Mouse (Mus musculus): Measurements from ENCODE around the gene Fxyd4. TPM values are rescaled to one million over a fixed set of nuclear protein-coding genes. Genes with fewer than 3 reads are reported as not detected.

The Fxyd4 gene
- 1.9 and 2.0 TPM in 2 replicates for polyA plus RNA-seq (2016; fragmentation: Nextera tagmentation; extraction: Ambion mirVana)

GRCm38 (mm10) chr6:117937222-117937932 lies at the start of gene Fxyd4:
Gene Fxyd4, minus strand, starts transcription at chr6:117937692.
- no peak within 1 kb of the TSS for H3K4me3 ChIP-seq (replicated peaks)
- ATAC-seq (ENCODE audit: low FRiP score): no peak
- H3K4me2 ChIP-seq: no peak within 1 kb of the TSS
- H3K9ac ChIP-seq: no peak within 1 kb of the TSS
- no peaks in the 10 kb centered on the region for H3K36me3 ChIP-seq (replicated peaks)
- H3K27ac ChIP-seq: no peak within 1 kb of the TSS
- no peaks in the 10 kb centered on the region for H3K4me1 ChIP-seq
- WGBS: 81% methylated on average over 10 of the region's 10 CpGs
- no peaks in the 10 kb centered on the region for H3K27me3 ChIP-seq
- H3K9me3 ChIP-seq: no peaks in the 10 kb centered on the region

- Histone ChIP-seq H3K9me3 (no peaks in the 10 kb centered on the region), H3K9ac (no peak overlapping the region), H3K27ac (no peak overlapping the region), H3K36me3 (replicated peaks) (no peaks in the 10 kb centered on the region), H3K27me3 (no peaks in the 10 kb centered on the region; the same call in 1 of the 2 replicates), H3K4me2 (no peak overlapping the region), H3K4me3 (replicated peaks) (no peak overlapping the region), H3K4me1 (no peaks in the 10 kb centered on the region)
- ATAC-seq (ENCODE audit: low FRiP score): no peak
- WGBS: 57% methylated on average over 5 of the region's 5 CpGs
These were observed 49.7 kb upstream of the Fxyd4 start for GRCm38 (mm10) chr6:117987173-117987572.

DNA sequence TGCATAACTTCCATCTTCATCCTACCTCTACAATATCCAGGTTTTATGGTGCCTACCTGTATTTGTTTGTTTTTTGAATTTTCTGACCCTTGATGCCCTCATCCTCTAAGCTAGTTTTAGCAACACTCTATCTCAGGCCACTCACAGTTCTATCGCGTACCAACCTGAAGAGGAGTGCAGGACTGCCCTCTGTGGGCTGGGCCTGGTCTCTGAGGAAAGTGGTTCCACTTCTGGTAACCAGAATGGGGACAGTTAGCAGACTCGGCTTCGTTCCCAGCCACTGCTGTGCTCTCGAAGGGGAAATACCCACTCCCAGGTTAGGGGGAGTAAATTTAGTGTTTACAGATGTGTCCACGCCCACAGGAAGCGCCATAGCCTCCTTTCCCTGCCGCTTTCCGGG lies 29.2 kb upstream of the Fxyd4 start:
- WGBS: 65% methylated on average over 9 of the region's 9 CpGs
- H3K4me1 ChIP-seq: no peaks in the 10 kb centered on the region
- no peak overlapping the region for H3K4me2 ChIP-seq
- H3K27me3 ChIP-seq: no peaks in the 10 kb centered on the region
- H3K27ac ChIP-seq: no peak overlapping the region
- no peak overlapping the region for H3K9ac ChIP-seq
- no peak overlapping the region for H3K4me3 ChIP-seq (replicated peaks)
- no peaks in the 10 kb centered on the region for H3K9me3 ChIP-seq
- H3K36me3 ChIP-seq (replicated peaks): no peaks in the 10 kb centered on the region
- ATAC-seq (ENCODE audit: low FRiP score): no peak

GRCm38 (mm10) chr6:117963201-117963600 lies 25.7 kb upstream of the Fxyd4 start:
- no peaks in the 10 kb centered on the region for H3K4me1 ChIP-seq

GRCm38 (mm10) chr6:117956851-117957501 lies 19.5 kb upstream of the Fxyd4 start:
- Histone ChIP-seq H3K4me1 (peaks cover 8% of the 10 kb centered on the region), H3K4me2 (no peak overlapping the region), H3K4me3 (replicated peaks) (no peak overlapping the region), H3K27ac (no peak overlapping the region), H3K27me3 (no peaks in the 10 kb centered on the region), H3K36me3 (replicated peaks) (no peaks in the 10 kb centered on the region), H3K9me3 (0 out of 2 replicates have a peak, but pooled peaks cover 3% of the 10 kb centered on the region), H3K9ac (no peak overlapping the region)
- ATAC-seq (ENCODE audit: low FRiP score): no peak
- 25% methylated on average over 14 of the region's 14 CpGs for WGBS

More at GRCm38 (mm10) chr6:117963201-117963600, 25.7 kb upstream of the Fxyd4 start:
- Histone ChIP-seq H3K9ac (no peak overlapping the region), H3K4me2 (no peak overlapping the region), H3K4me3 (replicated peaks) (no peak overlapping the region), H3K9me3 (no peaks in the 10 kb centered on the region), H3K27ac (no peak overlapping the region), H3K36me3 (replicated peaks) (no peaks in the 10 kb centered on the region), H3K27me3 (no peaks in the 10 kb centered on the region)
- 84% methylated on average over 3 of the region's 3 CpGs for WGBS
- no peak for ATAC-seq (ENCODE audit: low FRiP score)

DNA sequence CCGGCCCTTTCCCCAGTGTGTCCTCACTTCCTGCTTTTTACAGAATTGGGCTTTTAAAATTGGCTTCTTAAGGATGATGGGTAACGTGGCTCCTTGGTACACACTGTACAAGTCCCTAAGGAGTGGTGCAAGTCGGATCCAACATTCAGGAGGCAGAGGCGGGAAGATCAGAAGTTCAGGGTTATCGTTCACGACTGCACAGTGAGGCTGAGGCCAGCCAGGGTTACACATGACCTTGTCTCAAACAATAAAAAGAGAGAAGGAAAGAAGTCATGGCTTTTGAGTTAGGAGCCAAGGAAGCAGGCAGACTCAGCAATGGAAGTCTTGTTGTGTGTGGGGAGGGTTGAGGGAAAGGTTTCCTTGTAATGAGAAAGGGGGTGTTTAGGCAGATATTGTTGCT lies 18.7 kb upstream of the Fxyd4 start:
- H3K27me3 ChIP-seq: no peaks in the 10 kb centered on the region
- no peak overlapping the region for H3K27ac ChIP-seq
- no peak overlapping the region for H3K4me2 ChIP-seq
- H3K4me3 ChIP-seq (replicated peaks): no peak overlapping the region
- H3K36me3 ChIP-seq (replicated peaks): no peaks in the 10 kb centered on the region
- peaks cover 8% of the 10 kb centered on the region for H3K4me1 ChIP-seq
- H3K9ac ChIP-seq: no peak overlapping the region
- 76% methylated on average over 6 of the region's 6 CpGs for WGBS
- no peak for ATAC-seq (ENCODE audit: low FRiP score)
- 0 out of 2 replicates have a peak, but pooled peaks cover 3% of the 10 kb centered on the region for H3K9me3 ChIP-seq

- Histone ChIP-seq H3K4me2 (no peak overlapping the region), H3K27me3 (no peaks in the 10 kb centered on the region), H3K9me3 (0 out of 2 replicates have a peak, but pooled peaks cover 3% of the 10 kb centered on the region), H3K27ac (no peak overlapping the region), H3K9ac (no peak overlapping the region), H3K4me1 (peaks cover 8% of the 10 kb centered on the region), H3K36me3 (replicated peaks) (no peaks in the 10 kb centered on the region), H3K4me3 (replicated peaks) (no peak overlapping the region)
- 91% methylated on average over 4 of the region's 4 CpGs for WGBS
- ATAC-seq (ENCODE audit: low FRiP score): no peak
These were observed 14.8 kb upstream of the Fxyd4 start for GRCm38 (mm10) chr6:117952330-117952729.

DNA sequence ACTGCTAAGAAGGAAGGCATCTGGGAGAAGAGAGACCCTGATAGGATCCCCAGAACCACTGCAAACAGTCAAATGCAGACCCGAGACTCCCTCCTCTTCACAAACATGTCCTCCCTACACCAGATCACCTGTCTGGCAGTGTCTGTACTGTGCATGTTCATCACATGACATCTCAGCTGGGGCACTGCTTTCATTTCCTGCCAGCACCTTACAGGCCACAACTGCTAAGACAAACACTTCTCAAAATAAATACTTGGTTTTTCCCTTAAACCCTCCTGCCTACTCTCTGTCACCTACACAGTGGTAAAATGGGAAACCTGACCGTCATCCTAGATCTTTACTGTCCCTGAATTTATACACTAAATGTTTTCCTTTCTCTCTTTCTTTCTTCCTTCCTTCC lies 6.4 kb upstream of the Fxyd4 start:
- WGBS: 77% methylated on average over 2 of the region's 2 CpGs
- Histone ChIP-seq H3K4me1 (no peaks in the 10 kb centered on the region), H3K4me3 (replicated peaks) (no peak overlapping the region), H3K9ac (no peak overlapping the region), H3K27me3 (no peaks in the 10 kb centered on the region), H3K27ac (no peak overlapping the region), H3K36me3 (replicated peaks) (no peaks in the 10 kb centered on the region), H3K9me3 (no peaks in the 10 kb centered on the region), H3K4me2 (no peak overlapping the region)
- no peak for ATAC-seq (ENCODE audit: low FRiP score)

DNA sequence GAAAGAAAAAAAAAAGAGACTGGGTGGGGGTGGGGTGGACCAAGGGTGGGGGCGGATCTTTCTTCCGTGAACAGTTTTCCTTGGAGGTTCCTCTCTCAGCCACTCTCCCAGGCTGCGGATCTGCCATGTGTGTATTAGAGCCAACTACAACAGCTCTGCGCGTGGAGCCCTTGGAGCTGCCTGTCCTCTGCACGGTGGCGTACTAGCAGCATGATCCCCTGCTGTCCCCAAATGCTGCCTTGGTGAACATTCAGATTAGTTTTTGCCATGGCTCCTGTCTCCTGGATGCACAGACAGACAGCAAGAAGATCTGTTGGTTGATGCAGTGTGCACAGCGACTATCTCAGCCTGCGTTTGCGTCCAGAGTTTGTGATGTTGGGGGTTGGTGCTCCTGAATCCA lies 5.3 kb upstream of the Fxyd4 start:
- no peak overlapping the region for H3K4me2 ChIP-seq
- no peaks in the 10 kb centered on the region for H3K27me3 ChIP-seq
- WGBS: 77% methylated on average over 10 of the region's 10 CpGs
- no peaks in the 10 kb centered on the region for H3K4me1 ChIP-seq
- H3K9ac ChIP-seq: no peak overlapping the region
- no peaks in the 10 kb centered on the region for H3K36me3 ChIP-seq (replicated peaks)
- no peak overlapping the region for H3K27ac ChIP-seq
- ATAC-seq (ENCODE audit: low FRiP score): no peak
- H3K4me3 ChIP-seq (replicated peaks): no peak overlapping the region
- H3K9me3 ChIP-seq: no peaks in the 10 kb centered on the region

DNA sequence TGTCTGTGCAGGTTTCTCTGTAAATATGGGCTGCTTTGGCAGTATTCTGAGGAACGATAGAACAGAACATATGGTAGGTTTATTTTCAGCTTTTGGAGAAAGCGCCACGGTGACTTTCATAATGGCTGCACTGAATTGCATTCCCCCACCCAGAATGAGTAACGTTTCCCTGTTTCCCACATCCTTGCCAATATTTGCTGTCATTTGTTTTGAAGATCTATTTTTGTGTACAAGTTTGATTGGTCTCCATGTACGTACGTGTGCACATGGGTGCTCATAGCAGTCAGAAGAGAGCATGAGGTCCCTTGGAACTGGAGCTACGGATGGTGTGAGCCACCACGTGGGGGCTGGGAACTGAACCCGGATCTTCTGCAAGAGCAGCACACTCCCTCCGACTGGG lies 1.5 kb upstream of the Fxyd4 start:
- WGBS: 95% methylated on average over 10 of the region's 10 CpGs
- ATAC-seq (ENCODE audit: low FRiP score): no peak

GRCm38 (mm10) chr6:117935681-117936612 lies 1.5 kb downstream of the Fxyd4 start:
- Histone ChIP-seq H3K9ac (no peak overlapping the region), H3K27me3 (no peaks in the 10 kb centered on the region), H3K4me2 (no peak overlapping the region), H3K9me3 (no peaks in the 10 kb centered on the region), H3K36me3 (replicated peaks) (no peaks in the 10 kb centered on the region), H3K4me1 (no peaks in the 10 kb centered on the region), H3K4me3 (replicated peaks) (no peak overlapping the region), H3K27ac (no peak overlapping the region)
- WGBS: 91% methylated on average over 14 of the region's 14 CpGs
- no peak for ATAC-seq (ENCODE audit: low FRiP score)

More for the DNA sequence above, 1.5 kb upstream of the Fxyd4 start:
- Histone ChIP-seq H3K9ac (no peak overlapping the region), H3K4me1 (no peaks in the 10 kb centered on the region), H3K36me3 (replicated peaks) (no peaks in the 10 kb centered on the region), H3K27me3 (no peaks in the 10 kb centered on the region), H3K4me3 (replicated peaks) (no peak overlapping the region), H3K27ac (no peak overlapping the region), H3K4me2 (no peak overlapping the region), H3K9me3 (no peaks in the 10 kb centered on the region)

- no peaks in the 10 kb centered on the region for H3K9me3 ChIP-seq
- H3K4me1 ChIP-seq: no peaks in the 10 kb centered on the region
- no peaks in the 10 kb centered on the region for H3K27me3 ChIP-seq
- 91% methylated on average over 6 of the region's 6 CpGs for WGBS
- H3K9ac ChIP-seq: no peak overlapping the region
- ATAC-seq (ENCODE audit: low FRiP score): no peak
- H3K4me2 ChIP-seq: no peak overlapping the region
- H3K4me3 ChIP-seq (replicated peaks): no peak overlapping the region
- peaks cover 9% of the 10 kb centered on the region for H3K36me3 ChIP-seq (replicated peaks)
- no peak overlapping the region for H3K27ac ChIP-seq
These were observed 3.2 kb downstream of the Fxyd4 start for GRCm38 (mm10) chr6:117934301-117934700.

All from forebrain, embryonic 12.5 days (tissue).